Mouse (Mus musculus) heart, adult 11 months (tissue): ENCODE measurements around the gene Gm20905.
"Not testable (repeated sequence)": the region's sequence is repeated elsewhere in the genome, so short reads cannot be mapped to it uniquely, and the experiment has no call there.

Source experiments
- DNase-seq: peaks from one replicate; pipeline ENCODE4 v3.0.0; 2022

Gene Gm20905

DNA sequence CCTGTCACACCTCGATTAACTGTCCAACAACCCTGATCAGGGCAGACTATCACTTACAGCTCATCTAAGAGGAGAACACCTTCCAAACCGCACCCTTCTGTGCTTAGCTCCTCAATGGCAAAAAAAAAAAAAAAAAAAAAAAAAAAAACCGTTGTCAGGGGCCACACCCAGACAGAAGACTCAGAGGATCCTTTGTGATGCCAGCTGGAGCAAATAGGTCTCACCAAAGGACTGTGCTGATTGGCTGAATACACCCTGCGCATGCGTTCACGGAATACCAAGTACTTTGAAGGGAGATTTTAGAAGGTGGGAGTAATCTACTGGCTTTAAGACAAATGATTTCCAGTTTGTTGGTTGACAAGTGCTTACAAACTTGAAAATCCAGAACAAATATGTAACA is at the start of gene Gm20905:
Gm20905 (minus strand) TSS at position 101 of the 400 bp plus-strand sequence.
- DNase-seq: not testable (repeated sequence)
